Mouse (Mus musculus) thymus, adult 2 months (tissue): ENCODE data around the gene 9430097D07Rik. TPM values are rescaled to one million over a fixed set of nuclear protein-coding genes. Genes with fewer than 3 reads are reported as not detected.
A peak's percentile ranks its signal among the peaks of the same experiment; 100 is the strongest.

Source experiments
- DNase-seq: peaks from one replicate; pipeline ENCODE4 v3.0.0; 2021
- H3K27ac ChIP-seq: fragments of 200-500 bp; 2 replicates; pipeline ENCODE4 v1.5.1; 2012; ENCODE audit warnings: low read length, control low read depth; ENCODE audit not compliant: control insufficient read depth, insufficient read depth
- H3K27me3 ChIP-seq: fragments of 200-500 bp; 2 replicates; pipeline ENCODE4 v1.6.1; 2012; ENCODE audit warnings: mild to moderate bottlenecking, low read length, moderate library complexity, mixed read lengths; ENCODE audit not compliant: control insufficient read depth, insufficient read depth
- H3K36me3 ChIP-seq: fragments of 200-500 bp; 2 replicates; pipeline ENCODE4 v1.6.1; 2012; ENCODE audit warnings: mild to moderate bottlenecking, low read length, moderate library complexity; ENCODE audit not compliant: control insufficient read depth, insufficient read depth
- H3K4me1 ChIP-seq: fragments of 200-500 bp; replicated peaks from 2 replicates; pipeline ENCODE4 v1.6.1; 2012; ENCODE audit warnings: low read length; ENCODE audit not compliant: control insufficient read depth, insufficient read depth
- H3K4me3 ChIP-seq: fragments of 200-500 bp; 2 replicates; pipeline ENCODE4 v1.5.1; 2012; ENCODE audit warnings: mild to moderate bottlenecking, low read length, control low read depth, moderate library complexity; ENCODE audit not compliant: control insufficient read depth, insufficient read depth
- CTCF ChIP-seq: fragments of 200-500 bp; IDR thresholded peaks from 2 replicates; pipeline ENCODE4 v1.5.1; 2012; ENCODE audit warnings: mild to moderate bottlenecking, control low read depth, low read length, moderate library complexity, borderline replicate concordance; ENCODE audit not compliant: control insufficient read depth, poor library complexity, insufficient read depth; ENCODE audit errors: extremely low read depth
- POLR2A ChIP-seq: fragments of 200-500 bp; IDR thresholded peaks from 2 replicates; pipeline ENCODE4 v1.6.1; 2012; ENCODE audit warnings: mild to moderate bottlenecking, low read length, control low read depth, moderate library complexity; ENCODE audit not compliant: control insufficient read depth, poor library complexity, insufficient read depth; ENCODE audit errors: extremely low read depth
- WGBS: fragments of 180-500 bp; shearing (Covaris S2); methylation state at CpG from one replicate; pipeline ENCODE4 v1.1.7; 2018; 5-methylcytosine and 5-hydroxymethylcytosine counted together
- polyA plus RNA-seq: library from polyadenylated mRNA; depleted of rRNA; stranded (reverse); fragments of >200 nt; gene quantifications from 2 replicates; pipeline ENCODE4 v1.2.3, GENCODE M21; 2012

Gene 9430097D07Rik
- polyA plus RNA-seq, 1 experiment, result not detected

DNA sequence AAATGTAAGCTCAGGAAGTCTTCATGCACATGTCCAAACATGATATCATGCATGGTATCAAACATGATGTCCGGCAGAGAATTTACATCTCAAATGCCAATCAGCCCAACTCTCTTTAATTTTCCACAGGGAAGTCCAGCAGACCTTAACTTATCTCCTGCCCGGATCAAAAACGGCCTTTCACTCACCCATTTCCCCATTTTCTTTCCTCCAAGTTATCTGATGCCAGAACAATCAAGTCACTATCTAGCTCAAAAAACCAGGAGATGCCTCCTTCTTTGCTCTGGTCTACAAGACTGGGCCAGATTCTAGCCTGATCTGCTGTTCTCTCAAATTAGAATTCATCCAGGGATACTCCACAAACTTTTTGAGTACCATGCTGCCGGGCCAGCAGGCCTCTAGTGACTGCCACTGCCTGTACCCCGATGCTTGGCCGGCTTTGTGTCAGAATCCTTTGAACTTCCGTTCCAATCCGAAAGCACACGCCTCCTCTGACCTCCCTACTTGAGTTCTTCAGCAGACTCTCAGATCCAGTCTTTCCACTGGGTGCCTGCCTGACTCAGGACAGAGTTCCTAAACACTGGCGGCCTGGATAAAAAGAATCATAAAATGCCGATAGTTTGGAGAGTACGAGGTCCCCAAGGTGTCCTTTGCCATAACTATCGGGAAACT, 41.3 kb downstream of the 9430097D07Rik start:
- H3K36me3 ChIP-seq, result no peaks in the 10 kb centered on the region
- H3K27me3 ChIP-seq, result peaks cover 7% of the 10 kb centered on the region; the same call in 1 of the 2 replicates
- peak; percentile 47 for DNase-seq
- WGBS, result 14% methylated on average over 13 of the region's 13 CpGs
- peaks cover 28% of the 10 kb centered on the region for H3K4me1 ChIP-seq
- no peak for TF ChIP-seq POLR2A
- TF ChIP-seq CTCF, result no peak
- peak overlapping the region; percentile 6; the same call in 1 of the 2 replicates for H3K27ac ChIP-seq
- H3K4me3 ChIP-seq, result peak overlapping the region; percentile 52

DNA sequence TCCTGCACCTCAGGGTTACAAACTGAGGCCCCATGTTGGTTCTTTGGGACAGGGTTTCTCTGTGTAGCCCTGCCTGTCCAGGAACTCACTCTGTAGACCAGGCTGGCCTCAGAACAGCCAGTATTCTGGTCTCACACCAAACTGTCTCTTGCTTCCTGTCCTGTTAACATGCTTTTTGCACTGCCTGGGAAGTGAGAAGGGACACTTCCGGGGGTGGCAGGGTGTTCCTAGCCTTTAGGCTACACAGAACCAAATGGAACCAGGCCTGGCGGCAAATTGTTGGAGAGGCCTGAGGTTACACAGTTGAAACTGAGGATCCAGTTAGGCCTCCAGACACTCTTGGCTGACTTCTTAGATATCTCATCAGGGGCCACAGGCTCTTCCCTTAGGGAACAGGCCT, 42.3 kb downstream of the 9430097D07Rik start:
- TF ChIP-seq CTCF (no peak), POLR2A (no peak)
- WGBS, result 90% methylated on average over 2 of the region's 2 CpGs
- no peaks in the 10 kb centered on the region for H3K36me3 ChIP-seq
- no peak overlapping the region for H3K4me3 ChIP-seq
- H3K4me1 ChIP-seq, result peaks cover 24% of the 10 kb centered on the region
- H3K27ac ChIP-seq, result no peak overlapping the region
- DNase-seq, result no peak
- H3K27me3 ChIP-seq, result peaks cover 4% of the 10 kb centered on the region; the same call in 1 of the 2 replicates

DNA sequence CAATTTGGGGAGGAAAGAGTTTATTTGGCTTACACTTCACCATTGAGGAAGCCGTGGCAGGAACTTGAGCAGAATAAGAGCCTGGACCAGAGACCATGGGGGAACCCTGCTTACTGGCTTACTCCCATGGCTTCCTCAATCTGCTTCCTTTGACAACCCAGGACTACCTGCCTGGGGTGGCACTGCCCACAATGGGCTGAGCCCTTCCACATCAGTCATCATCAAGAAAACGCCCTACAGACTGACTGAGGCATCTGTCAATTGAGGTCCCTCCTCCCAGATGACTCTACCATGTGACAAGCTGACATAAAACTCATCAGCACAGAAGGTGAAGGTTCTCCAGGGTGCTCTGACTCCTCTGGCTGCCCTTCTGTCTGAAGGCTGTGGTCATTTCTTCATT, 45.0 kb downstream of the 9430097D07Rik start:
- DNase-seq, result no peak
- 44% methylated on average over 2 of the region's 2 CpGs for WGBS

DNA sequence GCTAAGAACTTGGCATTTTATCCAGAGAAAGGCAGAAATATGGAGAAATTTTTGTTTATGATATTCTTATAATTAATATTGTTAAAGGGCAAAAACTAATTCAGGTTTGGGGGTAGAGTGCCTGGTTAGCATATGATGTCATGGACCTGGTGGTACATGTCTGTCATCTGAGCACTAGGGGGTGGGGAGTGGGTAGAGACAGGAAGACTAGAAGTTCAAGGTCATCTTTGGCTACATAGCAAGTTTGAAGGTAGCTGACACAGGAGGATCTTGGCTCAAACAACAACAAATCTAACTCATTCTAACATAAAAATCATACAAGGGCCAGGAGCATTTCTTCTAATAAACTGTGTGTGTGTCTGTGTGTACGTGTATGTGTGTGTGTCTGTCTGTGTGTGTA, 47.2 kb downstream of the 9430097D07Rik start:
- Histone ChIP-seq H3K4me1 (no peaks in the 10 kb centered on the region; the same call in 1 of the 2 replicates), H3K27me3 (no peaks in the 10 kb centered on the region), H3K36me3 (no peaks in the 10 kb centered on the region), H3K27ac (no peak overlapping the region), H3K4me3 (no peak overlapping the region)
- TF ChIP-seq CTCF, result no peak
- no peak for TF ChIP-seq POLR2A
- 83% methylated on average over 1 of the region's 1 CpGs for WGBS
- DNase-seq, result no peak

More for the DNA sequence above, 45.0 kb downstream of the 9430097D07Rik start:
- H3K4me3 ChIP-seq, result no peak overlapping the region
- H3K27me3 ChIP-seq, result no peaks in the 10 kb centered on the region
- TF ChIP-seq POLR2A (no peak), CTCF (no peak)
- H3K36me3 ChIP-seq, result no peaks in the 10 kb centered on the region
- peaks cover 4% of the 10 kb centered on the region for H3K4me1 ChIP-seq
- H3K27ac ChIP-seq, result no peak overlapping the region

DNA sequence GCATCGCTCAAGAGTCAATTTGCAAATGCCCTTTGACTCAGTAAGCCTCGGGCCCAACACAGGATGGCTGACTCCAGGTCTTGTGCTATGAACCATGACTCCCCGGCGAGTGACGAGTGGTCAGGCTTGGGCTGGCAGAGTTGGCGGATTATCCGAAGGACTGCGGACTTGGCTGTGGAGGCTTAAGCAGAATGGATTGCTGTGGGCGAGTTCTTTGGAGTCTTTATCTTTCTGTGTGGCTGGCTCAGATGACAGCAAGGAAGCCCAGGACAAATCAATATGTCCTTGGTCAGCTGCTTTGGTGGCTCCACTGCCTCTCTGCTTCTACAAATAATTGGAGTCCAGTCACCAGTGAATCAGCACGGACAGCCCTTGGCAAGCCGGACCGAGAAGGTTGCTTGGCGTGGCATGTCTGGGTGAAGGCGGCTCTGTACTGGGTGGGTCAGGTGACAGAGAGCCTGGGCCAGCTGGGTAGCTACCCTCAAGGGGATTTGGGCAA, 48.0 kb downstream of the 9430097D07Rik start:
- H3K27ac ChIP-seq, result no peak overlapping the region
- no peaks in the 10 kb centered on the region; the same call in 1 of the 2 replicates for H3K4me1 ChIP-seq
- H3K36me3 ChIP-seq, result no peaks in the 10 kb centered on the region
- no peak for TF ChIP-seq CTCF
- TF ChIP-seq POLR2A, result no peak
- 93% methylated on average over 14 of the region's 14 CpGs for WGBS
- H3K4me3 ChIP-seq, result no peak overlapping the region
- H3K27me3 ChIP-seq, result no peaks in the 10 kb centered on the region
- DNase-seq, result no peak

DNA sequence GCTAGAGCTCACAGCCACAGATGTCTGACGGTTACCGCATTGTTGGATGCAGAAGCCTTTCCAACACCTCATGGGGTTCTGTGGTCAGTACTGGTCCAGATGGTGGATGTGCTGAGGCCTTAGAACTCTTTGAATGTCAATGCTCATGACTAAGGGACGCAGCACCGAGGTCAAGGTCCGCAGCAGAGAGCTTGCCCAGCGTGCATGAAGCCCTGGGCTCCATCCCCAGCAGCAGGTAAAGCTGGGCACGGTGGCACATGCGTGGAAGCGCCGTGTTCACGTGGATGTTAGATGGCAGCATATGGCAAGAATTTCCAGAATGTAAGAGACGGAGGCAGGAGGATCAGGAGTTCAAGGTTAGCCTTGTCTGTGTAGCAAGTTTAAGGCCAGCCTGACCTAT, 49.7 kb downstream of the 9430097D07Rik start:
- TF ChIP-seq CTCF (no peak), POLR2A (no peak)
- H3K4me1 ChIP-seq, result no peaks in the 10 kb centered on the region; the same call in 1 of the 2 replicates
- H3K4me3 ChIP-seq, result no peak overlapping the region
- WGBS, result 97% methylated on average over 12 of the region's 12 CpGs
- DNase-seq, result no peak
- no peaks in the 10 kb centered on the region for H3K36me3 ChIP-seq
- no peaks in the 10 kb centered on the region for H3K27me3 ChIP-seq
- no peak overlapping the region for H3K27ac ChIP-seq
